Mouse (Mus musculus): Measurements from ENCODE around the gene Vmn2r78.
"Not testable (repeated sequence)": the region's sequence is repeated elsewhere in the genome, so short reads cannot be mapped to it uniquely, and the experiment has no call there.

The Vmn2r78 gene

DNA sequence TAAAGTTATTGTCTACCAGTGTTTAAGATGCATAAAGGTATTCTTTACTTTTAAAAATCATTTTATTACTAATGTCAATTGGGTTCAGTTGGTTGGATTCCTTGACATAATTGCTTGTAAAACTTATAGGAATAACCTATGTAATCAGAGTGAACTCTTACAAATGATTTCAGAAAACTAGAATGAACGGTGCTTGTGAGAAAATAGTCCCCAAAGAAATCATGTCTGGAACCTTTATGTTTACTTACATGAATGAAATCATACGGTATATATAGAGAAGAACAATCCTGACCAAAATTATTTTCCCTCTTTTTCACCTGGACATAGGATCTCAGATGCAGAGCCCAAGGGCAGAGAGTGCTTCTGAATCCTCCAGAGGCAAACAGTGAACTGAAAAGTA is at the start of gene Vmn2r78:
TSS of gene Vmn2r78 (plus strand) at position 301 of the 400 bp plus-strand sequence.
- not testable (repeated sequence) for DNase-seq (ENCODE audit: low spot score)

DNA sequence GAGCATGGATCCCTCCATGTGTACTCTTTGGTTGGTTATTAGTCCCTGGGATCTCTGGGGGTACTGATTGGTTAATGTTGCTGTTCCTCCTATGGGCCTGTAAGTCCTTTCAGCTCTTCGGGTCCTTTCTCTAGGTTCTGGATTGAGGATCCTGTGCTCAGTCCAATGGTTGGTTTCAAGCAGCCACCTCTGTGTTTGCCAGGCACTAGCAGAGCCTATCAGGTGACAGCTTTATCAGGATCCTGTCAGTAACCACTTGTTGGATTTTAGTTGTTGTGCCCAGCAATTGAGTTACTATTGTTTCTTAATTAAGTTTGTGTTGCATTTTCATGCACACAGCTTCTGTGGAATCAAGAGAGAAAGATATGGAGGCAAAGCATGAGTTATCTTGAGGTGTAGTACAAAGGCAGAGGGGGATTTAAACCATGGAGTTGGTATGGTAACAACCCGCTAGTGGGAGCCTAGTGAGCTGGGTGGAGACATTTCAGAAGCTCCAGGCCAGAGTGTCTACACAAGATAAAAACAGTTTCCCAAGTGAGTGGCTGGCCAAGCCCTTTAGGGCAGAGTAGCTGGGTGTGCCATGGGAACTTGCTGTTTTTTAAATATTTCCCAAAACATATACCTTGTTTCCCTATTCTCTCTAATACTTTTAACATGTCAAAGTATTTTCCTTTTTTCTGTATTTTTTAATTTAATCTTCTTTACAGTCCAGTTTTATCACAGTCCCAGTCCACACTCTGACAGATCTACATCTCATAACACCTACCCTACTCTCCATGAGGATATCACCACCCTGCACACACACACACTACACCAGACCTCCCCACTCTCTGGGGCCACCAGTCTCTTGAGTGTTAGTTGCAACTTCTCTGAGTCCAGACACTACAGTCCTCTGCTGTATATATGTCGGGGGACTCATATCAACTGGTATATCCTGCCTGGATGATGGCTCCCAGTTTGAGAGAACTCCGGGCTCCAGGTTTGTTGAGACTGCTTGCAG is 25.1 kb upstream of the Vmn2r78 start:
- DNase-seq (ENCODE audit: low spot score): no peak

DNA sequence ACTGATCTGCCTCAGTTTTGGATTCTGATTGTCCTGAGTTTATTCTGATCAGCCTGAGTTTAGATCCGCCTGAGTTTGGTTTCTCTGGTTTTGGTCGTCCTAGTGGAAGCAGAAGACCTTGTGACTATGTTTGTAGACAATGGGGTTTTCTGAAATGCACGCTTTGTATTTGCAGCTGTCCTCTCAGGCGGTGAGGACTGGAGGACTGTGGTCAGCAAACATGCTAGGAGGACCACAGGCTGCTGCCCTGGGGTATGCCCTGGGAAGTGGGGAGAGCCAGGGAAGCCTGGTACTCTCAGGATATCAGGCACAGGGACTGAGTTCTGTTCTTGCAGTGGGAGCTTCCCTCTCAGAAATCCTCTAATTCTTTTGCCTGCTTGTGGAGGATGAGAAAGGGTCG is 22.4 kb downstream of the Vmn2r78 start:
- no peak for DNase-seq (ENCODE audit: low spot score)

DNA sequence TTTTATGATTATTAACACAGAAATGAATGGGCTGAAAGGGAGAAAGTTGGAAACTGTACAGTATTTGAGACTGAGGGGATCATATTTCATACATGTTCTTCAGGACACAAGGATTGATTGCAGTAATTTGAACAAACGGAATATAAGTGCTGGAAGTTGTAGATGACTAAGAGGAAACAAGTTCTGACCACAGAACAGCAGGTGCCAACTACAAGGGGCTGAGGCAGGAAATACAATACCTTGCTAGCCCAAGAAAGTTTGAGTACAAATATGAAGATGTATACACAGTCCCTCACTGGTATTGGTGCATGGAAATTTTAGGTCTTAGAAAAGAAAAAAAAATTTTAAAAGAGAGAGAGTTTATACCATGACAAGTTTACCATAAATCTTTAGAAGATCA is 79.8 kb downstream of the Vmn2r78 start:
- no peak for DNase-seq (ENCODE audit: low spot score)

DNA sequence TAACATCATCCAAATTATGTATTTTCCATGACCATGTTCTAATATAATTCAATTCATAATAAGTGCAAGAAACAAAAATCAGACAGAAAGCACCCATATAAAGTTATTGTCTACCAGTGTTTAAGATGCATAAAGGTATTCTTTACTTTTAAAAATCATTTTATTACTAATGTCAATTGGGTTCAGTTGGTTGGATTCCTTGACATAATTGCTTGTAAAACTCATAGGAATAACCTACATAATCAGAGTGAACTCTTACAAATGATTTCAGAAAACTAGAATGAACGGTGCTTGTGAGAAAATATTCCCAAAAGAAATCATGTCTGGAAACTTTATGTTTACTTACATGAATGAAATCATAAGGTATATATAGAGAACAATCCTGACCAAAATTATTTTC is 80.9 kb downstream of the Vmn2r78 start, which contains the start of gene Vmn2r79:
TSS of gene Vmn2r79 (plus strand) at position 301 of the 400 bp plus-strand sequence.
- not testable (repeated sequence) for DNase-seq (ENCODE audit: low spot score)

All from retina, embryonic 14.5 days (tissue).